Mouse (Mus musculus): ENCODE data around the gene Mecom. TPM values are rescaled to one million over a fixed set of nuclear protein-coding genes. Genes with fewer than 3 reads are reported as not detected.
A peak's percentile ranks its signal among the peaks of the same experiment; 100 is the strongest.

Mecom gene
- polyA plus RNA-seq, 1 experiment from 2014 or later = 46.4 TPM

- H3K27ac ChIP-seq = peak overlapping the region; percentile 81
- no peaks in the 10 kb centered on the region for H3K9me3 ChIP-seq
- no peak overlapping the region for H3K9ac ChIP-seq
- H3K4me1 ChIP-seq = peaks cover 5% of the 10 kb centered on the region; the same call in 1 of the 2 replicates
- H3K36me3 ChIP-seq = no peaks in the 10 kb centered on the region
- peak overlapping the region; percentile 92 for H3K4me2 ChIP-seq
- peak overlapping the region; percentile 51 for H3K4me3 ChIP-seq (replicated peaks)
- WGBS = 20% methylated on average over 16 of the region's 16 CpGs
- no peak for ATAC-seq (ENCODE audit: insufficient read depth, low FRiP score, low read depth)
- H3K27me3 ChIP-seq (replicated peaks) = peaks cover 23% of the 10 kb centered on the region
Measured at GRCm38 (mm10) chr3:30513314-30513997, 34.4 kb downstream of the Mecom start.

GRCm38 (mm10) chr3:30512459-30513030, 35.3 kb downstream of the Mecom start:
- Histone ChIP-seq H3K27me3 (replicated peaks) (peaks cover 23% of the 10 kb centered on the region), H3K4me1 (peaks cover 5% of the 10 kb centered on the region; the same call in 1 of the 2 replicates), H3K9ac (no peak overlapping the region), H3K36me3 (no peaks in the 10 kb centered on the region), H3K4me3 (replicated peaks) (no peak overlapping the region), H3K9me3 (no peaks in the 10 kb centered on the region), H3K27ac (peak overlapping the region; percentile 81; the same call in 1 of the 2 replicates), H3K4me2 (peak overlapping the region; percentile 23; the same call in 1 of the 2 replicates)
- ATAC-seq (ENCODE audit: insufficient read depth, low FRiP score, low read depth) = no peak
- WGBS = 36% methylated on average over 12 of the region's 12 CpGs

GRCm38 (mm10) chr3:30511796-30512195, 36.0 kb downstream of the Mecom start:
- 44% methylated on average over 7 of the region's 7 CpGs for WGBS
- peaks cover 5% of the 10 kb centered on the region; the same call in 1 of the 2 replicates for H3K4me1 ChIP-seq
- H3K27me3 ChIP-seq (replicated peaks) = peaks cover 23% of the 10 kb centered on the region
- H3K36me3 ChIP-seq = no peaks in the 10 kb centered on the region
- H3K9ac ChIP-seq = no peak overlapping the region
- no peak overlapping the region; the same call in 1 of the 2 replicates for H3K27ac ChIP-seq
- ATAC-seq (ENCODE audit: insufficient read depth, low FRiP score, low read depth) = no peak
- no peaks in the 10 kb centered on the region for H3K9me3 ChIP-seq
- H3K4me3 ChIP-seq (replicated peaks) = no peak overlapping the region
- H3K4me2 ChIP-seq = no peak overlapping the region; the same call in 1 of the 2 replicates

GRCm38 (mm10) chr3:30511062-30511640, 36.7 kb downstream of the Mecom start:
- Histone ChIP-seq H3K36me3 (no peaks in the 10 kb centered on the region), H3K27ac (peak overlapping the region; percentile 96; the same call in 1 of the 2 replicates), H3K4me1 (peaks cover 5% of the 10 kb centered on the region; the same call in 1 of the 2 replicates), H3K27me3 (replicated peaks) (peaks cover 23% of the 10 kb centered on the region), H3K9ac (no peak overlapping the region), H3K4me2 (no peak overlapping the region; the same call in 1 of the 2 replicates), H3K9me3 (no peaks in the 10 kb centered on the region), H3K4me3 (replicated peaks) (no peak overlapping the region)
- ATAC-seq (ENCODE audit: insufficient read depth, low FRiP score, low read depth) = no peak
- WGBS = 64% methylated on average over 4 of the region's 4 CpGs

GRCm38 (mm10) chr3:30510646-30511045, 37.2 kb downstream of the Mecom start:
- ATAC-seq (ENCODE audit: insufficient read depth, low FRiP score, low read depth) = no peak
- Histone ChIP-seq H3K9ac (no peak overlapping the region), H3K9me3 (no peaks in the 10 kb centered on the region), H3K36me3 (no peaks in the 10 kb centered on the region), H3K4me3 (replicated peaks) (peak overlapping the region; percentile 63), H3K4me2 (peak overlapping the region; percentile 65), H3K27ac (peak overlapping the region; percentile 96; the same call in 1 of the 2 replicates), H3K4me1 (peaks cover 2% of the 10 kb centered on the region; the same call in 1 of the 2 replicates), H3K27me3 (replicated peaks) (peaks cover 21% of the 10 kb centered on the region)
- 35% methylated on average over 8 of the region's 8 CpGs for WGBS

- Histone ChIP-seq H3K36me3 (no peaks in the 10 kb centered on the region), H3K9me3 (no peaks in the 10 kb centered on the region), H3K4me1 (no peaks in the 10 kb centered on the region; the same call in 1 of the 2 replicates), H3K27me3 (replicated peaks) (peaks cover 15% of the 10 kb centered on the region; the same call in 1 of the 2 replicates), H3K9ac (no peak overlapping the region; the same call in 1 of the 2 replicates), H3K4me2 (peak overlapping the region; percentile 65), H3K4me3 (replicated peaks) (peak overlapping the region; percentile 63), H3K27ac (peak overlapping the region; percentile 96)
- ATAC-seq (ENCODE audit: insufficient read depth, low FRiP score, low read depth) = no peak
- 19% methylated on average over 16 of the region's 16 CpGs for WGBS
Measured at GRCm38 (mm10) chr3:30510105-30510504, 37.7 kb downstream of the Mecom start.

GRCm38 (mm10) chr3:30508930-30509910, 38.6 kb downstream of the Mecom start:
- ATAC-seq (ENCODE audit: insufficient read depth, low FRiP score, low read depth) = peak; percentile 45
- under 1% methylated on average over 45 of the region's 55 CpGs for WGBS
- Histone ChIP-seq H3K4me3 (replicated peaks) (peak overlapping the region; percentile 63), H3K36me3 (no peaks in the 10 kb centered on the region), H3K9me3 (no peaks in the 10 kb centered on the region), H3K9ac (peak overlapping the region; percentile 69), H3K27ac (peak overlapping the region; percentile 96), H3K4me1 (no peaks in the 10 kb centered on the region), H3K4me2 (peak overlapping the region; percentile 65), H3K27me3 (replicated peaks) (peaks cover 15% of the 10 kb centered on the region; the same call in 1 of the 2 replicates)

- H3K36me3 ChIP-seq = no peaks in the 10 kb centered on the region
- 0 out of 2 replicates have a peak, but pooled peaks cover 2% of the 10 kb centered on the region for H3K4me1 ChIP-seq
- ATAC-seq (ENCODE audit: insufficient read depth, low FRiP score, low read depth) = peak; percentile 63
- WGBS = under 1% methylated on average over 62 of the region's 73 CpGs
- peak overlapping the region; percentile 65 for H3K4me2 ChIP-seq
- H3K27ac ChIP-seq = peak overlapping the region; percentile 96
- H3K9ac ChIP-seq = peak overlapping the region; percentile 69
- H3K9me3 ChIP-seq = no peaks in the 10 kb centered on the region
- H3K4me3 ChIP-seq (replicated peaks) = peak overlapping the region; percentile 63
- peaks cover 15% of the 10 kb centered on the region; the same call in 1 of the 2 replicates for H3K27me3 ChIP-seq (replicated peaks)
Measured at GRCm38 (mm10) chr3:30508296-30508929, 39.4 kb downstream of the Mecom start.

GRCm38 (mm10) chr3:30507576-30508295, 40.1 kb downstream of the Mecom start:
- no peaks in the 10 kb centered on the region for H3K36me3 ChIP-seq
- peak overlapping the region; percentile 63 for H3K4me3 ChIP-seq (replicated peaks)
- H3K4me1 ChIP-seq = 0 out of 2 replicates have a peak, but pooled peaks cover 2% of the 10 kb centered on the region
- H3K27ac ChIP-seq = peak overlapping the region; percentile 96
- H3K9ac ChIP-seq = peak overlapping the region; percentile 69
- H3K27me3 ChIP-seq (replicated peaks) = peaks cover 15% of the 10 kb centered on the region; the same call in 1 of the 2 replicates
- H3K4me2 ChIP-seq = peak overlapping the region; percentile 65
- under 1% methylated on average over 41 of the region's 41 CpGs for WGBS
- H3K9me3 ChIP-seq = no peaks in the 10 kb centered on the region
- no peak for ATAC-seq (ENCODE audit: insufficient read depth, low FRiP score, low read depth)

- Histone ChIP-seq H3K9me3 (no peaks in the 10 kb centered on the region), H3K27ac (peak overlapping the region; percentile 96), H3K4me3 (replicated peaks) (peak overlapping the region; percentile 63), H3K4me2 (peak overlapping the region; percentile 65), H3K27me3 (replicated peaks) (peaks cover 12% of the 10 kb centered on the region; the same call in 1 of the 2 replicates), H3K36me3 (no peaks in the 10 kb centered on the region), H3K9ac (peak overlapping the region; percentile 2; the same call in 1 of the 2 replicates), H3K4me1 (0 out of 2 replicates have a peak, but pooled peaks cover 2% of the 10 kb centered on the region)
- WGBS = 2% methylated on average over 22 of the region's 22 CpGs
- ATAC-seq (ENCODE audit: insufficient read depth, low FRiP score, low read depth) = no peak
Measured at GRCm38 (mm10) chr3:30507028-30507575, 40.7 kb downstream of the Mecom start.

Measured in stomach, embryonic 15.5 days (tissue).